Mouse (Mus musculus): Measurements from ENCODE around the gene 1700029H14Rik.

The 1700029H14Rik gene

GRCm38 (mm10) chr8:13562118-13562517, at the start of gene 1700029H14Rik:
1700029H14Rik (minus strand) TSS chr8:13562461.
- peak in 1 of 2 experiments; percentile 14 for DNase-seq (ENCODE audit: low spot score in 2 of 2)

DNA sequence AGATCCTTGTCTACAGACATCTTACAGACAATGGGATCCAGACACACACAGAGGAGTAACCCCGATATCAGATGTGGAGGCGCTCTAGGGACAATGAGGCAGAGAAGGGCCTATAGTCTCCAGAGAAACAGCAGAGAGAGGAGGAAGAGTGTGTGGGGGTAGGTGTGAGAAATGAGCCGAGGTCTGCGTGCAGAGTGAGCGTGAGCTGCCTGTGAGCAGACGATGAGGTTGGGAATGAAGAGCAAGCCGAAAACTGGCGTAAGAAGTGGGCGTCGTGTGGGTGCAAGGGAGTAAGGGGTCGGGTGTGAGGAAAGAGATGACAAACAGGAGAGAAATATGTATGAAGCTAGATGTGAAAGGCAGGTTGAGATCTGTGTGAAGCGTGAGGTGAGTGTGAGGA, 49.4 kb upstream of the 1700029H14Rik start:
- DNase-seq (ENCODE audit: low spot score in 2 of 2): no peak

DNA sequence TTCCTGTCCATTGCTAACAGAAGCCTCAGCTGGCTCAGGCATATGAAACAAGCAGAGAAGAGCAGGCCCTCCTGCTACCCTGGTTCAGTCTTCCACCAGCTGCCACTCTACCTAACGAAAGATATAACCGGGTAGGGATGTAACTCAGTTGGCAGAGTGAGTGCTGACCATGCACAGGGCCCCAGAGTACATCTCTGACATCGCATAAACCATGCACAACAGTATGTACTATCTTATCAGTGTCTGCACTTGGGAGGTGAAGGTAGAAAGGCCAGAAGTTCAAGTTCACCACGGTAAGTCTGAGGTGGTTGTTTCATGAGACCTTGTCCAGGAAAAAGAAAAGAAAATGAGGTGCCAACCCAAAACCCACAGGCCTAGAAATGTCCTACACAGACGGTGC, 47.7 kb upstream of the 1700029H14Rik start:
- no peak for DNase-seq (ENCODE audit: low spot score in 2 of 2)

DNA sequence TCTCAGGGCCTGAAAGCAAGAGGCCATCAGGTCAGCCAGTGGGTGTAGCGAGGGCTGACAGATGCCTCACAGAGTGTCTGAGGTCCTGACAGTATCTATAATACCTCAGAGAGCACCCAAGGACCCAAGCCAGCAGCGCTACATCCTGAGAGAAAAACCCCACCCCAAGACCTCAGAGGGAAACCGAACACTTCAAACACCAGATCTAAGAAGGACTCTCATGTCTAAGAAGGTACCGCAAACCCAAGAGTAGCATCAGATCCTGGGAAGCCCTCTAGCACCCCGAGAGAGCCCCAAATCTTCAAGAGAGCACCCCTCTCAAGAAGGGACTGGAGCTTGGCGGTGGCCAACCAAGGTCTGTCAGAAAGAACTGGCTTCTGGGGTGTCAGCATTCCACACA, 46.7 kb upstream of the 1700029H14Rik start:
- no peak for DNase-seq (ENCODE audit: low spot score in 2 of 2)

- no peak for DNase-seq (ENCODE audit: low spot score in 2 of 2)
Measured at GRCm38 (mm10) chr8:13605920-13606480, 43.7 kb upstream of the 1700029H14Rik start.

GRCm38 (mm10) chr8:13602621-13603020, 40.4 kb upstream of the 1700029H14Rik start:
- peak in 1 of 2 experiments; percentile 62 for DNase-seq (ENCODE audit: low spot score in 2 of 2)

DNA sequence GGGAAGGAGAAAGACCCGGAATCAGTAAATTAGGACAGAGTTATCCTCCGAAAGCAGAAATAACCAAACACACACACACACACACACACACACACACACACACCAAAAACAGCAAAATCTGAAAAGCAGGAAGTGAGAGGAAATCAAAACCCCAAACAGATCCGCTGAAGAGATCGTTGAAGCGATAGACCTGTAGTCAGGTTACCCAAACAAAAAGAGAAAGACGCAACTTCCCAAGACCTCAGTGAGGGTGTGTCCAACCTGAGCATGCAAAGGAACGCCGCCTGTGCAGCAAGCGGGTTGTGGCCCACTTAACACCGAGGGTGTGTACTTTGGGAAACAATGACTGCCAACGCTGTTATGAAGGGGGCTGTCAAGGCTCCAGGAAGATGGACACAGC, 38.9 kb upstream of the 1700029H14Rik start:
- no peak for DNase-seq (ENCODE audit: low spot score in 2 of 2)

DNA sequence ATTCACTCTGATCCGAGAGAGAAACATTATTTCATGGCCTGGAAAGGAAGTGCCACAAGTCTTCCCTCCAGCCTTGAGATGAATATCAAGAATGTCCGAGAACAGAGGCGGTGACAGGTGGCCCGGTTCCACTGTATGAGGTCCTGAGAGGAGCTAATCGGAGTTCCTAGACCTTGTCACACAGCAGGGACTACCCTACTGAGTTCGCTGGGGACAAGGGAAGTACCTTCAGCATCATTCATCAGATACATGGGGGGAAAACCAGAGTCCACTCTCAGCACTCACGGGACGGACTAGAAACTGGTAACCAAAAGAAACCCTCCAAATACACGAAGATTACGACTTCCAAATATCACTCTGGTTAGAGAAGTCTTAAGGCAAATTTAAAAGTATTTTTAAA, 38.5 kb upstream of the 1700029H14Rik start:
- no peak for DNase-seq (ENCODE audit: low spot score in 2 of 2)

DNA sequence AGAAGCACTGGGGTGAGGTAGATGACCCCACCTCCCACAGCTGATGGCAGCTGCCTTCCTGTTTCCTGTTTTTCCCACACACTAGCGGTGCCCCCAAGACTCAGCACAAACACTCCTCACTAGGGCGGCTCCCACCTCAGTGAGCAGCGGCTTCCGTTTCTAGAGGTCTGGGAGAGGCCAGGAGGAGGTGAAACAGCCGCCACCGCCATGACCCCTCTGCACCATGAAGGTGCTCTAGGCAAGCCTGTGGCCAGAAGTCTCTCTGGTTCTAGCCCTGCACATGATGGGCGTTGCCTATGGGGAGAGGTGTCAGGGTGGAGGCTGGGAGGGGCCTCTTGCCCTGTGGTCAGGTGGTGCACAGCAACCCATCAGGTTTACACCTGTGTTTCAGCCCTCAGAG, 37.9 kb upstream of the 1700029H14Rik start:
- no peak for DNase-seq (ENCODE audit: low spot score in 2 of 2)

DNA sequence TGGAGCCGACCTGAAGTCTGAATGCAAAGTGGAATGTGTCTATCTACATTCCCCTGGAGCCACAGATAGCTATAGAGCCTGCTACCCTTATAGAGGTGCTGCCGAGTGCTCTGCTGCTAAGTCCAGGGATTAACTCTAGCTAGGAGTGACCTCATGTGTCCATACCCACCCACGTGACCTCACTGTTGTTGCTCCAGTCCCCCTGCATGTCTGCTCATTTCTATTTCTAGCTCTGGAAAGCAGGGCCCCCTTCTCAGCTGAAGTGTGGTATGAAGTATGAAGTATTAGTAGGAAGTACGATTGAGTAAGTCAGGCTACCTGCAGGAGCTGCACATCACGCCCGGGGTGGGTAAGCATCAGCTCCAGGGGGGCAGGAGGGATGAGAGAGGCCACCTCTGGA, 35.5 kb upstream of the 1700029H14Rik start:
- no peak for DNase-seq (ENCODE audit: low spot score in 2 of 2)

DNA sequence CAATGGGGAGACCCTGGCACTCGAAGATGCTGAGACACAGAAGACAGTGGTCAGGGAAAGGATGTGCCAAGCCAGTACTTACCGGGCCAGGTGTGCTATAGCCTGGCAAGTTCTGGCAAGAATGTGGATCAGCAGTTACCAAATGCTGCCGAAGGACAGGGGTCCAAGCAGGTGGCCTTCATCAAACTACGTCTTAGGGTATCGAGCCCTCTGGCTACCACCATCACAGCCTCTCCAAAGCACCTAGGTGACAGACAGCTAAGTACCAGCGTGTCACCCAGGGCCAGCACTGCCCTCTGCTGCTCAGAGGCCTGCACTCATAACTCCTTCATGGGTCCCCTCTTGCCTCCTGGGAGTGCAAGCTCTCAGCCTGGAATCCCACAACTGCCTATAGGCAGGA, 33.6 kb upstream of the 1700029H14Rik start:
- DNase-seq (ENCODE audit: low spot score in 2 of 2): no peak

DNA sequence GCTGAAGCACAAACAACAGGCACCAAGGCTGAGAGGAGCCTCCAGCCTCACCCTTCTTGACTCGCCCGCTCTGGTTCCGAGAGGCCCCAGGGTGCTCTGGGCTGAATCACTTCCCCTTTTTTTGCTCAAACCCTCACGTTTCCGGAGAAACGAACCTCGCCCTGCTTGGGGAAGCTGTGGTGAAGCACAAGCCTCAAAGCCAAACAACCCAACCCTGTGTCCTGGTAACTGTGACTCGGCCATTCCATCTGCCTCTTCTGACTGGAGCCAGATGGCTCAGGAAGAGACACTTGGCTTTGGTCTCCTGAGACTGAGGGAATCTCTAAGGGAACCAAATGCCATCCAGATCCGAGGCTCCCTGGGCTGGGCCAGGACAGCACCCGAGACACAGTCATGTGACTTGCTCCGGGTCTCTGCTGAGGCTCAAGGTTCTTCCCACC, 32.6 kb upstream of the 1700029H14Rik start:
- DNase-seq (ENCODE audit: low spot score in 2 of 2): no peak

DNA sequence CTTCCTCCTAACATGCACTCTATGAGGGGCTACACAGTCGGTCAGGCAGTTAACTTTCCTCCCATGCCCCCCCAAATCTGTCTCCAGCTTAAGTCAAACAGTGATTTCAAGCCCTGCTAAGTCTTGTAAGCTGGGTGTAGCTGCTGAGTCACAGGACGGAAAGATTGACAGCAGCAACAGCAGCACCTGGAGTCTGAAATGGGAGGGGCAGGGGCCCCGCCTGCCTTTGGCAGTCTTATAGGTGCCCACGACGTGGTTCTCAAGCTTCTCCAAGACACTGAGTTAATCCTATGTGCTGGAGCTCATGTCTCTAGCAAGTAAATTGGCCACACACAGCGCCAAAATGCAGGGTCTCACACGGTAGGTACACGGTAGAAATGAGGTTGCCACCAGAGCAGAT, 31.1 kb upstream of the 1700029H14Rik start:
- no peak for DNase-seq (ENCODE audit: low spot score in 2 of 2)

DNA sequence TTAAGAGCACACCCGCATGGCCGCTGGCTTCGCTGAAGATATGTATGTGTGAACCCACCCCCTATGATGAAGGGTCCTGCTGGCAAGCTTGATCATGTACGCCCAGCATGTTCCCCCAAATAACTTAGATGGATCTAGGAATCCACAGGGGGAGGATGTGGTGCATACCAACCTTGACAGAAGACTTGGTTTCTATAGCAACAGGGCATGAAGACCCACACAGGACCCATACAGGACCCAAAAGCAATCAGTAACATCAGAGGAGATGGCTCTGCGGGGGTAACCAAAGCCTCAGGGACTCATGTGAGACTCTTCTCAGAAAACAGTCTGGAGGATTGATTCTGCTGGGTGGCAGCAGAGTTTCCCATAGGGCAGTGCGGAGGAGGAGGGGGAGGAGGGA, 29.0 kb upstream of the 1700029H14Rik start:
- no peak for DNase-seq (ENCODE audit: low spot score in 2 of 2)

GRCm38 (mm10) chr8:13589071-13589470, 26.8 kb upstream of the 1700029H14Rik start:
- DNase-seq (ENCODE audit: low spot score in 2 of 2): no peak

- no peak for DNase-seq (ENCODE audit: low spot score in 2 of 2)
Measured at GRCm38 (mm10) chr8:13584652-13585051, 22.4 kb upstream of the 1700029H14Rik start.

DNA sequence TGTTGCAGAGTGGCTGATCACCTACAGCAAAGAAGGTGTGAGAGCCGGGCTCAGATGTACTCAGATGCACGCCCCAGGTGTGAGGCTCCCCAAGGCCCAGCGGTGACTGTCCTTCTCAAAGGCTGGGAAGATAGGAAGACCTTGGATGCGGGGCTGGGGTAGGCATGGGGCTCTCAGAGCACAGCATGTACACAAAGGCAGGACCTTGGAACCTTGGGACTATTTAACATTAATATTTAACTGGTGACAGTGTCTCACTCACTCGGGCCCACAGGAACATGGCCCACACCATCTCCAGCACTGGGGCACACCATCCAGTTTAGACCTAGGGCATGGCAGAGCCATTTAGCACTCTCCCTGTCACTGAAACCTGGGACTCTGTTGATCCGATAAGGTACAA, 15.6 kb upstream of the 1700029H14Rik start:
- no peak for DNase-seq (ENCODE audit: low spot score in 2 of 2)

DNA sequence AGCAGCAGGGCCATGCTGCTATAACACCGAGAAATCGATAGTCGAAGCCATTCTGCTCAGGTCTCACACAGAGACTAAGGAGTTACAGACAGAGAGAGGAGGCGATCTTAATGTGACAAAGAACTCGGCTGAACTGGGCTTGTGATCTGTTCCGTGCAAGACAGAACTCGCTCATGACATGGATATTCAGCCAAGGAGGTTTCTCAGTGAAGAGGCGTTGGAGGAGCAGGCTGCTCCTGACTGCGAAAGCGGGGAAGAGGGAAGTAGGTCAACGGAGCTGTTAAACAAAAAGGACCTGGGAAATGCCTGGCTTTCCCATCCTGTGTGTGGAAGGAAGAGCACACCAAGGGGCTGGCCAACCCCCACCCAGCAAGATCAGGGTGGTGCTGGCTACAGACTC, 9.7 kb upstream of the 1700029H14Rik start:
- DNase-seq (ENCODE audit: low spot score in 2 of 2): no peak

- DNase-seq (ENCODE audit: low spot score in 2 of 2): no peak
Measured at GRCm38 (mm10) chr8:13557526-13557925, 4.7 kb downstream of the 1700029H14Rik start.

- no peak for DNase-seq (ENCODE audit: low spot score in 2 of 2)
Measured at GRCm38 (mm10) chr8:13551574-13551830, 10.8 kb downstream of the 1700029H14Rik start.

DNA sequence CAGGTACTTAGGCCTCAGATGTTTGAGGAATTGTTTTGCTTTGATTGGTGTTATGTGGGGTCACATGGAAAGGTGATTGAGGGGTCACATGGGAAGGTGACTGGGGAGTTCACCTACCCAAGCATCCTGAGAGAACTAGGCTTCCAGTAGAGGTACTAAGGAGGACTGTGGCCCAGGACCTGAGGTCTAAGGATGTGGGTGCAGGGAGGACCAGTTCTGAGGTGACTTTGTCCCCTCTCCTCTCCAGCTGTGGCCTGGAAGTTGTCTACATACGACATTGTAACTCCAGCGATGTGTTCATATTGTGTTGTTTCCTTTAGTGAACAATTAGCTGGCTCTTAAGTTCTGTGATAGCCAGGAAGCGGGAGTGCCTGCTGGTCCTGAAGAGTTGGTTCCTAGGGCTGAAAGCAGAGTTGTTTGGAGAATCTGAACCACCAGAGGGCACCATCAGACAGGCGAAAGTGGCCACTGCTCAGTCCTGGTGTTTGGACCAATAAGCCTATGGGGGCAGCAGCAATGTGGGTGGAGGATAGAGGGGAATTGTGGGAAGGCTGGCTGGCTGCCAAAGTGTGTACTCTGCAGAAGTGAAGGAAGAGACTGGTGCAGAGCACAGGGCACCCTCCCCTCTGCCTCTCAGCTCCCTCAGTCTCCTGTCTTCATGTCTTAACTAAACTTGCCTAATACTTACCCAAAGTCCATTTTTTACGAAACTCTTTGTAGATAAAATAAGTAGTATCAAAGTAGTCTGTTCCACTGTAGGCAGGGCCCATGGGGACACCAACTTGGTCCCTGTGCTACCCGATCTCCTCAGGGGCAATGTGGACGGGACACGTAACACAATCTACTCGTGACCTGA, 11.3 kb downstream of the 1700029H14Rik start:
- DNase-seq (ENCODE audit: low spot score in 2 of 2): peak; percentile 84 to 92

DNA sequence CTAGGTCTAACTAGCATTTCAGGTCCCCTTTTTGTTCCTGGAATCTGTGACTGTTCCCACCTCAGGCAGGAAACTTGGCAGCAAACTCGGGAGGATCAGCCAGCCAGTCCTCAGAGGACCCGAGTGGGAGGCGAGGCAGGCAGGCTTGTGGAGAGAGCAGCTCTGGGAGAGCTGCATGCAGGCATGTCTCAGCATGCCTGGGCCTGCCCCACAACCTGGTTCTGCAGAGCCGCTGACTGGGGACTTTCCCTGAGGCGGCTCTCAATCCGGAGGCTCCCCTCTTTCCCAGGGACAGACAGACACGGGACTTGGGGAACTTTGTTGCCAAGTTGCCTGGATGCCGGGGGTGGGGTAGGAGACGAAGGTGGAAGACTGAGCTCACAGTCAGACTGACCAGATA, 13.4 kb downstream of the 1700029H14Rik start:
- DNase-seq (ENCODE audit: low spot score in 2 of 2): no peak

DNA sequence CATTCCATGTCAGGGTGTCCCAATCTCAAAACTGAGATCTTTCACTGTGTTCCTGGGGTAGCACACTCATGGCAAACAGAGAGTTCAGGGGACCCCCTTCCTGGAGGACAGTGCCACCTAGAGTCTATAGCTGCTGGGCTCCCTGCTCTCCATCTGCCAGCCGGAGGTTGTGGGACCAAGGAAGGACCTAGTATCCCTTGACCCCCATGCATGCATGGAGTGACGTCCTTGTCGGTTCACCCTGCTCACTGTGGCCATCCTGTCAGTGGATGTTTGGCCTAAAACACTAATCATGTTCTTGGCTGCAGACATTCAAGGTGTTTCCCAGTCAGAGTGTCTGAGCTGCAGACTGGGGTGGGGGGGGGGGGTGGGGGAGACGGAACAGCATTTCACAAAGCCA, 14.0 kb downstream of the 1700029H14Rik start:
- peak in 1 of 2 experiments; percentile 34 for DNase-seq (ENCODE audit: low spot score in 2 of 2)

DNA sequence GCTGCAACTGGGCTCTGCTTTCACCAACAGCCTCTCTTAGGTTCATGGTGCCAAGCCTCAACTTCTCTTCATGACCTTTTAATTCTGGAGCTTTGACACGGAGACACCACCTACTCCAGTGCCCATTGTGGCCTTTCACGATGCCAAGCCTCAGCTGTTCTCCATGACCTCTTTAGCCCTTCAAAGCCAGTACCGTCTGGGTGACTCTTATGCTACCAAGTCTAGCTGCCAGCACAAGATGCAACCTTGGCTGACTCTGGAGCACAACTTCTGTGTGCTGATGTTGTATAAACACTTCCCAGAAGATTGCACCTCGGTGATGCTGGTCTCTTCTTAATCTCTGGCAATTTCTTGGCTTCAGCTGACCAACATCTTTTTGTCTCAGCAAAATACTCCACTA, 15.8 kb downstream of the 1700029H14Rik start:
- DNase-seq (ENCODE audit: low spot score in 2 of 2): no peak

Data from cerebellum, postnatal 4 days (tissue).